Mouse (Mus musculus): Measurements from ENCODE around the gene Nanos2.

The Nanos2 gene

GRCm38 (mm10) chr7:19017909-19018308 is 30.7 kb downstream of the Nanos2 start:
- no peak for DNase-seq (ENCODE audit: low read depth)

GRCm38 (mm10) chr7:19021048-19021447 is 33.8 kb downstream of the Nanos2 start:
- DNase-seq (ENCODE audit: low read depth): no peak

- no peak for DNase-seq (ENCODE audit: low read depth)
Observed at GRCm38 (mm10) chr7:19022189-19022958, 35.2 kb downstream of the Nanos2 start.

GRCm38 (mm10) chr7:19023357-19023814 is 36.2 kb downstream of the Nanos2 start, which contains the start of gene Foxa3:
TSS of gene Foxa3 (minus strand) at chr7:19023538.
- DNase-seq (ENCODE audit: low read depth): no peak

- DNase-seq (ENCODE audit: low read depth): peak; percentile 92
Observed at GRCm38 (mm10) chr7:19024096-19024506, 36.9 kb downstream of the Nanos2 start, which contains the start of gene Sympk. TSS of gene Sympk (plus strand) at chr7:19024377.

DNA sequence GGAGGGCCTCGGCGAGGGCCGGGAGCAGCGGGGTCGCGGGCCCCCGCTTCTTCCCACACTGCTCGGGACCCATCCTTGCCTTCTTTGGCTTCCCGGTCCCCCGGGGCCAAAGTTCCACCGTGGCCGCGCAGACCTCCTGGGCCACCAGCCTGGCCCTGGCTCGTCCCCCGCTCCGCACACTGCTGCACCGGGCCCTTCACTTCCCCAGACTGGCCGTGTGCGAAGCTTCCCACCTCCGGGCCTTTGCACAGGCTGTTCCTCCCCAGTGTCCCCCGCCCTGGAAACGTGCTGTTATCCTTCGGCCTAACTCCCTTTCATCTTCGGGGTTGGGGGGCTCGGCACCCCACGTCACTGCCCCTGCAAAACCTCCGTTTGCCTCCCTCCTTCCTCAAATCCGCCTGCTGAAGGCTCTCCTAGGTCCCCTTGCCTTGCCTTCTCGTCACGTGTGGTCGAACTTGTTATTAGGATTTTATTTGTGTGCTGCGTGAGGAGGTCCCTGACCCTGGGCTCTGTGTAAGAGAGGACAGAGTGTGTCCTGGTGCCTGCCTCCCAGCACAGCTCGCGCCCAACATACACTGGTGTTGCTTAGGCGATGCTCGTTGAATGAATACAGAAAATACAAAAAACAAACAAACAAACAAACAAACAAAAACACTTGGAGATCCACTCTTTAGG is 37.5 kb downstream of the Nanos2 start:
- DNase-seq (ENCODE audit: low read depth): no peak

GRCm38 (mm10) chr7:19028067-19028466 is 40.9 kb downstream of the Nanos2 start:
- no peak for DNase-seq (ENCODE audit: low read depth)

DNA sequence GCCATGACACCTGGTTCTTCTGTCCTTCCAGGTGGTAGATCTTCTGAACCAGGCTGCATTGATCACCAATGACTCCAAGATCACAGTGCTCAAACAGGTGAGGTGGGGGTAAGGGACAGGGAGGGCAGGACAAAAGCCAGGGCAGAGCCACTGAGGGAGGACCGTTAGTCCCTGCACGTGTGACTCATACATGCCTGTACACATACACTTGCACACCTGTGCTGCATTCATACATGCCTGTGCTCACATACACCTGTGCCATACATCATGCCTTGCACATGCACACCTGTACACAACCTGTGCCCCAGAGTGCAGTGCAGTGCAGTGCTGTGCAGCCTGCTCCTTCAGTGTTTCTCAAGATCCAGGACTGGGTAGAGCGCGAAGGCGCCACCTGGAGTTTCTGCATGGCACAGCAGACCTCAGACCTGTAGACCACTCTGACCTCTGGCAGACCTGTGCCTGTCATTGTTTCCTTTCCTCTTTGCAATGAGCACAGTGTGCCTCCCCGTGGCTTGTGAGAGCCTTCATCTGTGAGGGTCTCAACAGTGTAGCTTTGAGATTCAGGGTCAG is 42.0 kb downstream of the Nanos2 start:
- DNase-seq (ENCODE audit: low read depth): peak; percentile 51

- DNase-seq (ENCODE audit: low read depth): no peak
Observed at GRCm38 (mm10) chr7:19031641-19032040, 44.4 kb downstream of the Nanos2 start.

All from c-Kit-positive CD71-positive TER-119-negative erythroid progenitor cells, embryonic 14.5 days (primary cell).